Mouse (Mus musculus): ENCODE measurements around the gene Rnf7. TPM values are rescaled to one million over a fixed set of nuclear protein-coding genes. Genes with fewer than 3 reads are reported as not detected.
"Not testable (repeated sequence)": the region's sequence is repeated elsewhere in the genome, so short reads cannot be mapped to it uniquely, and the experiment has no call there.

Gene Rnf7
- polyA plus RNA-seq (2014; fragmentation: Nextera tagmentation; extraction: Ambion mirVana): 275 and 276 TPM in 2 replicates

DNA sequence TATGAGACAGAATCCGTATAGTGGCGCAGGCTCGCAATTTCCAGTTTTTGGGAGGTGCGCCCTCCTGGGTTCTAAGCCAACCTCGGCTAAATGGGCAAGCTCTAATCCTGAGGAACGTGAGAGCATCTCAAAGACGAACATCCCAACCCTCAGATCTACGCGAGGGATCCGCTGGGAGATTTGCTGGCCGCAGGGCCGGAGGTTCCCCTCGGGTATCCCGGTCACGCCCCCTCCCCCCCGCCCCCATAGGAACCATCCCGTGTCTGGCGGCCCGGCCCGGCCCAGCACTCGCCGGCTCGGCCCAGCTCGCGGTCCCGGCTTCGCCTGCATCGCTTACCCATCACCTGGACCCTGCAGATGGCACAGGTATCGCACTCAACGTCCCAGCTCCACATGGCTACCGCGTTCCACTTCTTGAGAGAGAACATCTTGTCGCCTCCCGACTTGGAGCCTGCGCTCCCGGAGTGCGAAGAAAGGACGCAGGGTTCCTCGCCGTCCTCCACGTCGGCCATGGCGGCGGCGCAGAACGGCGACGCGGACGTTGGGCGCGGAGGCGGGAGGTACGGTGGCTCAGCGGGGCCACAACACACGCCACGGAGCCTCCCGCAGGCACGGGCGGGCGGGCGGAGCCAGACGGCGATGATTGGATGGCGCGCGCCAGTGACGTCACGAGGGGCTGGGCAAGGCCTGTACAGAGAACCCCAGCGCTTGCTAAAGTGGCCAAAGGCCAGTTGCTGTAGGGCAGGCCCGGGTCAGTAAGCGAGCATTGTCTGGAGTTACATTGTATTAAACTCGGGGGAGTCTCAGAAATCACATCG, at the start of gene Rnf7:
Gene Rnf7 (minus strand): TSS at position 605 of the 818 bp plus-strand sequence.
- Histone ChIP-seq H3K9ac (ENCODE audit: low read length) (peak within 1 kb of the TSS; percentile 70), H3K4me1 (ENCODE audit: control insufficient read depth, insufficient read depth, low read length) (no peaks in the 10 kb centered on the region), H3K4me3 (ENCODE audit: low read depth, low read length) (peak within 1 kb of the TSS; percentile 68), H3K27me3 (ENCODE audit: control insufficient read depth, insufficient read depth, low read length) (no peaks in the 10 kb centered on the region), H3K27ac (replicated peaks; ENCODE audit: low read depth, low read length) (peak within 1 kb of the TSS; percentile 85), H3K36me3 (ENCODE audit: control insufficient read depth, insufficient read depth, low read length) (no peaks in the 10 kb centered on the region), H3K4me2 (ENCODE audit: low read depth, severe bottlenecking) (peak within 1 kb of the TSS; percentile 70), H3K9me3 (ENCODE audit: control insufficient read depth, low read length) (no peaks in the 10 kb centered on the region)
- peak; percentile 96 for ATAC-seq (ENCODE audit: insufficient number of reproducible peaks, low FRiP score, low TSS enrichment, low read depth)
- DNase-seq (ENCODE audit: low spot score): peak; percentile 100
- under 1% methylated on average over 74 of the region's 74 CpGs for whole genome bisulfite sequencing

DNA sequence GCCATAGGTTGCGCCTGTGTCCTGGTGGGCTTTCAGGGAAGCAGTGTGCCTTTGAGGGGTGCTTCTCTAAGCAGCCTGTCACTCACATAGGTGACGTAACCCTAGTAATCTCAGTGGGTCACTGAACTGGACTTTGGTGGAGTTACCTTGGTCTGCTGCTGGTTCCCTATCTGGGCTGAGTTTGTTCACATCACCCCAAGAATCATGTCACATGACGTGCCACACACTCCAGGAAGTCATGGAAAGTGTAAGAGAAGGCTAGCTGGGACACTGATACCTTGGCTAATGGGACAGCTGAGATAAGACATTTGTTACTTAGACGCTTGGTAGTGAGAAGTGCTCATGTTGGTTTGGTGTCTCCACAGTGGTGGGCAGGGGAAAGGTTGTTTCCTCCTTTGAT, 47.5 kb upstream of the Rnf7 start:
- Histone ChIP-seq H3K4me1 (ENCODE audit: control insufficient read depth, insufficient read depth, low read length) (no peaks in the 10 kb centered on the region), H3K36me3 (ENCODE audit: control insufficient read depth, insufficient read depth, low read length) (no peaks in the 10 kb centered on the region), H3K9ac (ENCODE audit: low read length) (no peak overlapping the region), H3K4me3 (ENCODE audit: low read depth, low read length) (no peak overlapping the region), H3K27ac (replicated peaks; ENCODE audit: low read depth, low read length) (no peak overlapping the region), H3K4me2 (ENCODE audit: low read depth, severe bottlenecking) (no peak overlapping the region), H3K9me3 (ENCODE audit: control insufficient read depth, low read length) (no peaks in the 10 kb centered on the region; the same call in 1 of the 2 replicates), H3K27me3 (ENCODE audit: control insufficient read depth, insufficient read depth, low read length) (no peaks in the 10 kb centered on the region)
- ATAC-seq (ENCODE audit: insufficient number of reproducible peaks, low FRiP score, low TSS enrichment, low read depth): no peak
- 84% methylated on average over 4 of the region's 4 CpGs for WGBS
- no peak for DNase-seq (ENCODE audit: low spot score)

DNA sequence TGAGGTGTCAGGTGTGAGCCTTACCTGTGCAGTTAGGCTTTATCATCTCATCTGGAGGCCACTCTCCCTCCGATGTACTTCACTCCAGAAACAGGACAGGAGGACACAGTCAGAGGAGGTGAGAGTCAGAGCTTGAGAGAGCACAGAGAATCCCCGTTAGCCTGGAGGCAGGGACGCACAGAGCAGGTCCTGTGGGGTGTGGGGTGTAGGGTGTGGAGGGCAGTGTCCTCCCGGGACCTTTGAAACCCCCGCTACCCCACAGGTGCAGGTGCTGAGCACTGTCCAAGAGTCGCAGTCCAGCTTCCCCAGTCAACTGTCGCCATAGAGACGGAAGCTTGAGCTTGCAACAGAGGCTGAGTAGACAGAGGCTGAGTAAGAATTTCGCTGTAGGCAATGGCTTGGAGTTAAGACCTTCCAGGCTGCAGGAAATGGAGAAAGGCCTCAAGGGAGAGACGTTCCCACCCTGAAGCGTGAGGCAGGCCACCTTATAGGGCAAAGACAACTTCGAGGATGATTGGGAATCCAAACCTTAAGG, 46.6 kb upstream of the Rnf7 start, which contains the start of gene Gm28729:
Gene Gm28729 (minus strand): TSS at position 293 of the 535 bp plus-strand sequence.
- 0 out of 2 replicates have a peak, but pooled peaks have one; percentile 26 for ATAC-seq (ENCODE audit: insufficient number of reproducible peaks, low FRiP score, low TSS enrichment, low read depth)
- DNase-seq (ENCODE audit: low spot score): no peak
- no peaks in the 10 kb centered on the region for H3K36me3 ChIP-seq (ENCODE audit: control insufficient read depth, insufficient read depth, low read length)
- WGBS: 64% methylated on average over 12 of the region's 12 CpGs
- H3K4me3 ChIP-seq (ENCODE audit: low read depth, low read length): no peak within 1 kb of the TSS
- no peak within 1 kb of the TSS for H3K4me2 ChIP-seq (ENCODE audit: low read depth, severe bottlenecking)
- H3K9ac ChIP-seq (ENCODE audit: low read length): no peak within 1 kb of the TSS
- no peaks in the 10 kb centered on the region; the same call in 1 of the 2 replicates for H3K9me3 ChIP-seq (ENCODE audit: control insufficient read depth, low read length)
- no peaks in the 10 kb centered on the region for H3K4me1 ChIP-seq (ENCODE audit: control insufficient read depth, insufficient read depth, low read length)
- no peaks in the 10 kb centered on the region for H3K27me3 ChIP-seq (ENCODE audit: control insufficient read depth, insufficient read depth, low read length)
- H3K27ac ChIP-seq (replicated peaks; ENCODE audit: low read depth, low read length): no peak within 1 kb of the TSS

DNA sequence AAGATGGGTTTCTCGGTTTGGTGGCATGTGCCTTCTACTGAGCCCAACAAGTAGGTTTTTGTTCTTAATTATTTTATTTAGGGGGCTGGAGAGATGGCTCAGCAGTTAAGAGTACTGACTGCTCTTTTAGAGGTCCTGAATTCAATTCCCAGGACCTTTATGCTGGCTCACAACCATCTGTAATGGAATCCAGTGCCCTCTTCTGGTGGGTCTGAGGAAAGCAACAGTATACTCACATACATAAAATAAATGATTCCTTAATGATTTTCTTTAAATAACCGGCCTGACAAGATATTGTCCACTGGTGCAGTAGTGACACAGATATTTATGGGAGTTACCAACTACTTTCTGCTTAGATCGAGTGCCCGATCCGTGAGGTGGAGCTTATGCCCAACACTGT, 44.7 kb upstream of the Rnf7 start:
- Histone ChIP-seq H3K9me3 (ENCODE audit: control insufficient read depth, low read length) (no peaks in the 10 kb centered on the region; the same call in 1 of the 2 replicates), H3K4me3 (ENCODE audit: low read depth, low read length) (no peak overlapping the region), H3K27me3 (ENCODE audit: control insufficient read depth, insufficient read depth, low read length) (no peaks in the 10 kb centered on the region), H3K4me2 (ENCODE audit: low read depth, severe bottlenecking) (no peak overlapping the region), H3K36me3 (ENCODE audit: control insufficient read depth, insufficient read depth, low read length) (no peaks in the 10 kb centered on the region), H3K4me1 (ENCODE audit: control insufficient read depth, insufficient read depth, low read length) (no peaks in the 10 kb centered on the region), H3K9ac (ENCODE audit: low read length) (no peak overlapping the region), H3K27ac (replicated peaks; ENCODE audit: low read depth, low read length) (no peak overlapping the region)
- DNase-seq (ENCODE audit: low spot score): no peak
- WGBS: 89% methylated on average over 5 of the region's 5 CpGs
- no peak for ATAC-seq (ENCODE audit: insufficient number of reproducible peaks, low FRiP score, low TSS enrichment, low read depth)

DNA sequence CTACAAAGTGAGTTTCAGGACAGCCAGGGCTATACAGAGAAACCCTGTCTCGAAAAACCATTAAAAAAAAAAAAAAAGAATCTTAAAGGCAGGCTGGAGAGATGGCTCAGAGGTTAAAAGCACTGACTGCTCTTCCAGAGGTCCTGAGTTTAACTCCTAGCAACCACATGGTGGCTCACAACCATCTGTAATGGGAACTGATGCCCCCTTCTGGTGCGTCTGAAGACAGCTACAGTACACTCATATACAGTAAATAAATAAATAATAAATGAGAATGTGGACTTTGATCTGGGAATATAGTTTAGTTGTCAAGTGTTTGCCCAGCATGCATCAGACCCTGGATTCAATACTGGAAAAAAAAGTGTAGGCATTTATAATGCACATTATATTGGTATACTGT, 43.1 kb upstream of the Rnf7 start:
- not testable (repeated sequence) for DNase-seq (ENCODE audit: low spot score); H3K9ac ChIP-seq (ENCODE audit: low read length); ATAC-seq (ENCODE audit: insufficient number of reproducible peaks, low FRiP score, low TSS enrichment, low read depth); H3K4me3 ChIP-seq (ENCODE audit: low read depth, low read length); H3K4me1 ChIP-seq (ENCODE audit: control insufficient read depth, insufficient read depth, low read length); H3K27me3 ChIP-seq (ENCODE audit: control insufficient read depth, insufficient read depth, low read length); H3K27ac ChIP-seq (replicated peaks; ENCODE audit: low read depth, low read length); H3K9me3 ChIP-seq (ENCODE audit: control insufficient read depth, low read length); H3K4me2 ChIP-seq (ENCODE audit: low read depth, severe bottlenecking); H3K36me3 ChIP-seq (ENCODE audit: control insufficient read depth, insufficient read depth, low read length)
- WGBS: 75% methylated on average over 2 of the region's 2 CpGs

DNA sequence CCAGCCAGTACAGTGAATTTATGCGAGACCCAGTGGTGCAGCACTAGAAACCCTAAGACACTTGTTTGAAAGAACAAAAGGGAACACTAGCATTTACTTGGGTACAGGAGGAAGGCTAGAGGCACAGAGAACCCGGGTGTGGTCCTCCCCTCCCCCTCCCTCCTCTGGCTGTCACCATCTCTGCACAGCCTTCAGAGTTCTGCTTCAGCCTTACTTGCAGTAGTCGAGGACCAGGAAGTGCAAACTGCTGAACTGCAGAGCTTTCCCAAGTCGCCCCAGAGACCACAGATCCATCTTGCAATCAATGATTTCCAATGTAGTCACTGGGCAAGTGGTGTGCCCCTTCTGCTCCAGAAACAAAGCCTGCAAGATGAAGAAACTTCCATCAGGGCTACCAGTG, 39.0 kb upstream of the Rnf7 start:
- H3K27me3 ChIP-seq (ENCODE audit: control insufficient read depth, insufficient read depth, low read length): no peaks in the 10 kb centered on the region
- WGBS: 40% methylated on average over 4 of the region's 4 CpGs
- H3K4me1 ChIP-seq (ENCODE audit: control insufficient read depth, insufficient read depth, low read length): 0 out of 2 replicates have a peak, but pooled peaks cover 2% of the 10 kb centered on the region
- no peak overlapping the region for H3K27ac ChIP-seq (replicated peaks; ENCODE audit: low read depth, low read length)
- DNase-seq (ENCODE audit: low spot score) (no peak), ATAC-seq (ENCODE audit: insufficient number of reproducible peaks, low FRiP score, low TSS enrichment, low read depth) (no peak)
- H3K9me3 ChIP-seq (ENCODE audit: control insufficient read depth, low read length): no peaks in the 10 kb centered on the region
- no peak overlapping the region for H3K4me2 ChIP-seq (ENCODE audit: low read depth, severe bottlenecking)
- no peaks in the 10 kb centered on the region for H3K36me3 ChIP-seq (ENCODE audit: control insufficient read depth, insufficient read depth, low read length)
- no peak overlapping the region for H3K9ac ChIP-seq (ENCODE audit: low read length)
- no peak overlapping the region for H3K4me3 ChIP-seq (ENCODE audit: low read depth, low read length)

DNA sequence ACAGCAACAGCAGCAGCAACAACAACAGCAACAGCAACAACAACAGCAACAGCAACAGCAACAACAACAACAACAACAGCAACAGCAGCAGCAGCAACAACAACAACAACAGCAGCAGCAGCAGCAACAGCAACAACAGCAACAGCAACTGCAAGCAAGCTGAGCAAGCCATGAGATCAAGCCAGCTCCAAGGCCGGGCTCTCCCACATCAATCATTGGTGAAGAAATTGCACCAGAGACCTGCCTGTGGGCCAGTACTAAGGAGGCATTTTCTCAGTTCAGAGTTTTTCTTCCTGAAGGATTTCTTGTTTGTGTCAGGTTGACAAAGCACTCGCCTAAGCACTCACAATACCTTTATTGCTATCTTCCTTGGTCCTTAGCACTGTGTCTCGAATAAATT, 38.3 kb upstream of the Rnf7 start:
- no peak for ATAC-seq (ENCODE audit: insufficient number of reproducible peaks, low FRiP score, low TSS enrichment, low read depth)

DNA sequence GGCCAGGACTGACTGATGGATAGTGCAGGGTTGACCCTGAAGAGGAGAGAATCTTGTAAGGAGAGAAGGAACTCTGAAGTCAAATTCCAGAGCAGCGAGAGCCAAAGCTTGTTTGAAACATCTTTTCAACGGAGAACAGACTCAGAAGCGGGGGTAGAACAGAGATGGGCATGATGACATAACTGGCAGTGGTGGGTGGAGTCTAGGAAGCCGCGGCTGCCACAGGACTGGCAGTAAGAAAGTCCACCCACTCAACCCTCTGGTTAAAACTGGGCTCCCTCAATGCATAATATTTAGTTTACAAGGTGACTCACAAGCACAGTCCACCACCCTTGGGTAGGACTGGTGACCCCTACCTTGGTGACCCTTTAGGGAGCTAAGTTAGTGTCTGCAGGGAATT, 37.3 kb upstream of the Rnf7 start:
- no peaks in the 10 kb centered on the region for H3K36me3 ChIP-seq (ENCODE audit: control insufficient read depth, insufficient read depth, low read length)
- H3K27me3 ChIP-seq (ENCODE audit: control insufficient read depth, insufficient read depth, low read length): no peaks in the 10 kb centered on the region
- no peak overlapping the region for H3K4me2 ChIP-seq (ENCODE audit: low read depth, severe bottlenecking)
- no peak overlapping the region for H3K4me3 ChIP-seq (ENCODE audit: low read depth, low read length)
- 0 out of 2 replicates have a peak, but pooled peaks cover 2% of the 10 kb centered on the region for H3K4me1 ChIP-seq (ENCODE audit: control insufficient read depth, insufficient read depth, low read length)
- no peak for DNase-seq (ENCODE audit: low spot score)
- H3K9me3 ChIP-seq (ENCODE audit: control insufficient read depth, low read length): no peaks in the 10 kb centered on the region
- ATAC-seq (ENCODE audit: insufficient number of reproducible peaks, low FRiP score, low TSS enrichment, low read depth): no peak
- 89% methylated on average over 5 of the region's 5 CpGs for WGBS
- no peak overlapping the region for H3K9ac ChIP-seq (ENCODE audit: low read length)
- H3K27ac ChIP-seq (replicated peaks; ENCODE audit: low read depth, low read length): no peak overlapping the region

More for the DNA sequence above, 38.3 kb upstream of the Rnf7 start:
- 0 out of 2 replicates have a peak, but pooled peaks cover 2% of the 10 kb centered on the region for H3K4me1 ChIP-seq (ENCODE audit: control insufficient read depth, insufficient read depth, low read length)
- H3K36me3 ChIP-seq (ENCODE audit: control insufficient read depth, insufficient read depth, low read length): no peaks in the 10 kb centered on the region
- H3K4me2 ChIP-seq (ENCODE audit: low read depth, severe bottlenecking): no peak overlapping the region
- no peaks in the 10 kb centered on the region for H3K27me3 ChIP-seq (ENCODE audit: control insufficient read depth, insufficient read depth, low read length)
- no peak overlapping the region for H3K9ac ChIP-seq (ENCODE audit: low read length)
- no peak overlapping the region for H3K4me3 ChIP-seq (ENCODE audit: low read depth, low read length)
- H3K27ac ChIP-seq (replicated peaks; ENCODE audit: low read depth, low read length): no peak overlapping the region
- WGBS: 64% methylated on average over 3 of the region's 3 CpGs
- DNase-seq (ENCODE audit: low spot score): no peak
- H3K9me3 ChIP-seq (ENCODE audit: control insufficient read depth, low read length): no peaks in the 10 kb centered on the region

Data from limb, embryonic 11.5 days (tissue).